Mouse (Mus musculus) adrenal gland, postnatal 10 days (tissue): Measurements from ENCODE around the gene Gm49450. TPM values are rescaled to one million over a fixed set of nuclear protein-coding genes. Genes with fewer than 3 reads are reported as not detected.

Experiments used
- DNase-seq: peaks from one replicate; pipeline ENCODE4 v3.0.0; 2021; ENCODE audit warnings: mixed read lengths
- long read RNA-seq, 2 experiments: library from polyadenylated mRNA; stranded (forward); transcript quantifications; one replicate each; pipeline ENCODE4 v2.0.0; 2021
- total RNA-seq, 2 experiments: library from RNA; stranded (reverse); gene quantifications; 2 replicates each; pipeline ENCODE4 v1.2.3; 2021

Gm49450 gene
- not detected for total RNA-seq
- long read RNA-seq, experiment 1, partial matches to known transcripts, result 1 of 102 reads
- long read RNA-seq, experiment 1, other reads (novel, unspliced or antisense), result 101 of 102 reads
- long read RNA-seq, experiment 2, result 0 reads

- peak; percentile 87 for DNase-seq
Measured at GRCm38 (mm10) chr15:98953401-98954356, at the start of gene Gm49450, which contains the start of gene Tuba1a. TSS of gene Gm49450 (minus strand) at chr15:98953551. TSS of gene Tuba1a (minus strand) at chr15:98953703.

GRCm38 (mm10) chr15:99001451-99001931 is 48.1 kb upstream of the Gm49450 start:
- DNase-seq, result no peak

- peak; percentile 77 for DNase-seq
Measured at GRCm38 (mm10) chr15:99000535-99001283, 47.4 kb upstream of the Gm49450 start.

GRCm38 (mm10) chr15:98998775-98999157 is 45.4 kb upstream of the Gm49450 start:
- no peak for DNase-seq

GRCm38 (mm10) chr15:98997938-98998774 is 44.8 kb upstream of the Gm49450 start:
- DNase-seq, result no peak

- no peak for DNase-seq
Measured at GRCm38 (mm10) chr15:98996840-98997239, 43.5 kb upstream of the Gm49450 start.

GRCm38 (mm10) chr15:98994957-98995520 is 41.7 kb upstream of the Gm49450 start:
- DNase-seq, result no peak

- peak; percentile 91 for DNase-seq
Measured at GRCm38 (mm10) chr15:98993865-98994264, 40.5 kb upstream of the Gm49450 start.

GRCm38 (mm10) chr15:98993093-98993793 is 39.9 kb upstream of the Gm49450 start:
- peak; percentile 98 for DNase-seq

GRCm38 (mm10) chr15:98992086-98992912 is 38.9 kb upstream of the Gm49450 start:
- DNase-seq, result peak; percentile 48

- no peak for DNase-seq
Measured at GRCm38 (mm10) chr15:98991540-98992050, 38.2 kb upstream of the Gm49450 start.

GRCm38 (mm10) chr15:98990669-98991539 is 37.6 kb upstream of the Gm49450 start:
- peak; percentile 56 for DNase-seq

- DNase-seq, result no peak
Measured at GRCm38 (mm10) chr15:98989701-98990430, 36.5 kb upstream of the Gm49450 start.

GRCm38 (mm10) chr15:98988787-98989186 is 35.4 kb upstream of the Gm49450 start:
- no peak for DNase-seq

- DNase-seq, result no peak
Measured at GRCm38 (mm10) chr15:98987661-98988181, 34.4 kb upstream of the Gm49450 start.

GRCm38 (mm10) chr15:98987077-98987630 is 33.8 kb upstream of the Gm49450 start:
- DNase-seq, result no peak
